Mouse (Mus musculus): ENCODE measurements around the gene Eno3. TPM values are rescaled to one million over a fixed set of nuclear protein-coding genes. Genes with fewer than 3 reads are reported as not detected.

The Eno3 gene
- polyA plus RNA-seq (2014; fragmentation: Illumina TruSeq; extraction: RNeasy Lipid Tissue Mini Kit (QIAGEN cat#74804); ENCODE audit: low read depth, low replicate concordance): 0.37 TPM

DNA sequence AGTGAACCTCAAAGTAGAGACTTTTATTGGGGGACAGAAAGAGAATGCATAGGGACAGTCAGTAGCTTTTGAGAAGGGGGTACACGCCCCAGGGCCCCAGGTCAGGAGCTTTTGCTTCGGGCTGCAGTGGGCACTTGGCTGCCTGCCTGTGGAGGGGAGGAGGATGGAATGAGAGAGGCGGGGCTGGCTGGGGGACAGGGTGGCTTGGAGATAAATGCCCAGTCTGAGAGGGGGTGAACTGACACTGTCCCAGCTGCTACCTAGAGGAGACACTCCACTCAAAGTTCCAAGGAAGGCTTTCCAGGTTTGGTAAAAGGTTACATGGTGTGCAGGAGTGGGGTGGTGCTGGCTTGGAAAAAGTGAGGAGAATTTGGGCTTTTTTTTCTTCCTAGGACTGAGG is at the start of gene Eno3:
Gene Eno3, plus strand, starts transcription at position 239 of the 400 bp plus-strand sequence.

GRCm38 (mm10) chr11:70615516-70616093 is 41.4 kb upstream of the Eno3 start, which contains the start of gene 4930544D05Rik:
4930544D05Rik (plus strand) TSS chr11:70615848.

DNA sequence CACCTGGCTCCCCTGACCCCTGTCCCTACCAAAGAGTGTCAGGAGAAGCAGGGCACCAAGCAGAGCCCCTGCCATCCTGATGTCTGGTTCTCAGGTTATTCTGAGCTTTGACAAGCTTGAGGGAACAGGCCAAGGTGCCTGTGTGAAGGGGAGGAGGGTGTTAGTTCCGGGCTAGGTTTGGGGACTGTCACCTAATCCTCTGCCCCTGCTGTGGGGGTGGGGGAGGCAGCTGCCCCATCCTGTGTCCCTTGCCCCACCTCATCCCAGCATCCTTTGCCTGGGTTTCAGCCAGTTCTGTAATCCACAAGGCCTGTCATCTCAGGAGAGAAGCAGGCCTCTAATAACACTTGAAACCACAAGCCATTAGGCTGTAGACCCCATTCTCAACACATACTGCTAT is 37.9 kb upstream of the Eno3 start, which contains the start of gene Chrne:
Gene Chrne, minus strand, starts transcription at position 116 of the 400 bp plus-strand sequence.

DNA sequence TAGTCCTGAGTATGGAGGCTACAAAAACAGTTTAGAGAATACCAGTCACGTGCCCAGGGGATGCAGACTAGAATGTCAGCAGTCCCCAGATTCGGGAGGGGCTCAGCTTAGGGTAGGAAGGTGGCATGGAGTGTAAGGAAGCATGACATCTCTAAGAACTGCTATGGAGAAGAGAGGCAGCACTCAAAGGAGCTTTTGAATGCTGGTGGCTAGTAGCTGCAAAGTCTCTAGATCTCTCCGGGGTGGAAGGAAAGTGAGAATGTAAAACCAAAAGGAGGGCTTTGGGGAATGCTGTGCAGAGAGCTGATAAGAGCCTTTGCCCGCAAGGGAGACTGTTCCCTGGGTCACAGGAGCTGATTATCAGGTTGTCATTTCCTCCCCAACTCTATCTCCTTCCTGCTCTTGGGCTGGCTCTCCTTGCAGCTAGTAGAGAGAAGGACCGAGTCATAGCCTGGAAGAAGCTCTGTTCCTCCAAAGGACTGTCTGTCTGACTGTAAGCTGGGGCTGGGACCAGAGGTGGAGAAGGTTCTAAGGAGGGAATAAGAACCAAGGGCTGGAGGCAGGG is 18.2 kb upstream of the Eno3 start, which contains the start of gene Gp1ba:
Gene Gp1ba, plus strand, starts transcription at position 409 of the 565 bp plus-strand sequence.

GRCm38 (mm10) chr11:70646691-70647650 is 10.0 kb upstream of the Eno3 start, which contains the start of the genes Rnf167 and Slc25a11:
Rnf167 (plus strand) TSS chr11:70647235.
Slc25a11 (minus strand) TSS chr11:70647479.

DNA sequence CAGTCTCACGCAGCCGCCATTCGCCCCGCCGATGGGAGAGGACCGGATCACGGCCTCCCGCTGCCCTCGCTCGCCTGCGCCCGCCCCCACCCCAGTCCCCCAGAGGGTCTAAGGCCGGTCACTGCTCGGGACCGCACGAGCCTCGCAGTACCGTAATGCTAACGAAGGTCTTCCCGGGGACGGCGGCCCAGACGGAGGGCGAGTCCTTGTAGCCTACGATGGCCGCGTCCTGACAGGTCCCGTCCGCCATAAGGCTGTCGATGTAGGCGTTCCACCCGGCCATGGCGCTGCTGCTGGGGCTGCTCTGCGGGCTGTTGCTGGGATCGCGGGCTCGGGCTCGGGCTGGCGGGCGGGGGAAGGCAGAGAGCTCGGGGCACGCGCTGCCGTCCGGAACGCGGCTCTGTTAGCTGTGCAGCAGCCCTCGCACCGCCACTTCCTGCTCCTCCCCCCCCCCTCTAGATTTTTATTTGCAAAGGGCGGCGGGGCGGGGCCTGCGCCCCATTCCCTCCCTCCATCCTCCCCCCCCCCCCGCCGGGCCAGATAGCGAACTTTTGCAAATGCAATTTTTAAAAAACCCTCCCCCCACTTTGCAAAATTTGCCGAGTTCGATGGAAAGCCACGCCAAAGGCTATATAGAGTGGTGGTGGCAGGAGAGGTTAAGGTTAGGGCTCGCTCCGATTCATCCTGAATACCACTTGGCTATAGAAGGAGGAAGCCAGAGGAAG is 2.6 kb upstream of the Eno3 start, which contains the start of gene Pfn1:
Gene Pfn1, minus strand, starts transcription at position 447 of the 725 bp plus-strand sequence.

DNA sequence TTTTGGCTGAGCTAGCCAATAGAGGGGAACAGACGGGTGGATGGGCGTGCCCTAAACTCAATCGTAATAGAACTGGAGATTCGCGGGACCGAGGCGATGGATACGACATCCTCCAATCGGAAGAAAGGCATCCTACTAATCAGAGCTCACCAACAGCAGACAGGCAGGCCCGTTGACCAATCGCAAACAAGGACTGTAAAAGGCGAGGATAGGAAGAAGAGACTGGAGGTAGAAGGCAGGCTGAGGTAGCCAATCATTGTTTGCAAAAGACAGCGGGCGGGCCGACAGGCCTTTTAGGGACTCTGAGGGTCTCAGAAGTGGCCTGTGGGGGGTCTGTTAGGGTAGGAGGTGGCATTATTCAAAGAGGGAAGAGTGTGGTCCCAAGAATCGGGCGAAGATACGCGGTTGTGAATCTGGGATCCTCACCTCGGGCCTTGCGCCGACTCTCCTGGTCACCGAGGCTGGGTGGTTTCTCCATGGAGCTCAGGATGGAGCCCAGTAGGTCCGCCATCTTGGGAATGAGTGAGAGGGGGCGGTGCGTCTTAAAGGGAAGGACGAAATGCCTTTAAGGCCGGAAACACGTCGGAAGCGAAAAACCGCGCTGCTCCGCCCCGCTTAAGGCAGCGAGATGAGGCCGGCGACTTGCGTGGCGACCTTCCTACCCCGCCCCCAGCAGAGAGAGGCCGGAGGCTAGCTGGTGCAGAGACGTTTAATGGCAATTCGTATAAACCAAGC is 11.9 kb downstream of the Eno3 start, which contains the start of gene Spag7:
Gene Spag7, minus strand, starts transcription at position 646 of the 735 bp plus-strand sequence.

GRCm38 (mm10) chr11:70687601-70688199 is 30.7 kb downstream of the Eno3 start, which contains the start of gene Camta2:
Camta2 (minus strand) TSS chr11:70688105.

GRCm38 (mm10) chr11:70699722-70700556 is 42.9 kb downstream of the Eno3 start, which contains the start of the genes Inca1 and Kif1c:
Inca1 (minus strand) TSS chr11:70700155.
Kif1c (plus strand) TSS chr11:70700548.

Other genes with a start within 250 kb of the Eno3 start
- 1.6 TPM for gene Pelp1, start 247.2 kb upstream of the Eno3 start, polyA plus RNA-seq (2014; fragmentation: Illumina TruSeq; extraction: RNeasy Lipid Tissue Mini Kit (QIAGEN cat#74804); ENCODE audit: low read depth, low replicate concordance)
- 1.6 TPM for gene Arrb2, start 224.6 kb upstream of the Eno3 start, polyA plus RNA-seq (2014; fragmentation: Illumina TruSeq; extraction: RNeasy Lipid Tissue Mini Kit (QIAGEN cat#74804); ENCODE audit: low read depth, low replicate concordance)
- 4.3 TPM for gene Med11, start 205.3 kb upstream of the Eno3 start, polyA plus RNA-seq (2014; fragmentation: Illumina TruSeq; extraction: RNeasy Lipid Tissue Mini Kit (QIAGEN cat#74804); ENCODE audit: low read depth, low replicate concordance)
- gene Zmynd15, start 197.8 kb upstream of the Eno3 start, polyA plus RNA-seq (2014; fragmentation: Illumina TruSeq; extraction: RNeasy Lipid Tissue Mini Kit (QIAGEN cat#74804); ENCODE audit: low read depth, low replicate concordance): 0.82 TPM
- 4.2 TPM for gene Cxcl16, start 197.2 kb upstream of the Eno3 start, polyA plus RNA-seq (2014; fragmentation: Illumina TruSeq; extraction: RNeasy Lipid Tissue Mini Kit (QIAGEN cat#74804); ENCODE audit: low read depth, low replicate concordance)
- not detected for gene Tm4sf5, start 152.0 kb upstream of the Eno3 start, polyA plus RNA-seq (2014; fragmentation: Illumina TruSeq; extraction: RNeasy Lipid Tissue Mini Kit (QIAGEN cat#74804); ENCODE audit: low read depth, low replicate concordance)
- gene Vmo1, start 142.6 kb upstream of the Eno3 start, polyA plus RNA-seq (2014; fragmentation: Illumina TruSeq; extraction: RNeasy Lipid Tissue Mini Kit (QIAGEN cat#74804); ENCODE audit: low read depth, low replicate concordance): 0.93 TPM
- 3.8 TPM for gene Gltpd2, start 138.0 kb upstream of the Eno3 start, polyA plus RNA-seq (2014; fragmentation: Illumina TruSeq; extraction: RNeasy Lipid Tissue Mini Kit (QIAGEN cat#74804); ENCODE audit: low read depth, low replicate concordance)
- 26.5 TPM for gene Psmb6, start 131.8 kb upstream of the Eno3 start, polyA plus RNA-seq (2014; fragmentation: Illumina TruSeq; extraction: RNeasy Lipid Tissue Mini Kit (QIAGEN cat#74804); ENCODE audit: low read depth, low replicate concordance)
- gene Gm40193, start 124.3 kb upstream of the Eno3 start, polyA plus RNA-seq (2014; fragmentation: Illumina TruSeq; extraction: RNeasy Lipid Tissue Mini Kit (QIAGEN cat#74804); ENCODE audit: low read depth, low replicate concordance): not detected
- gene Pld2, start 117.1 kb upstream of the Eno3 start, polyA plus RNA-seq (2014; fragmentation: Illumina TruSeq; extraction: RNeasy Lipid Tissue Mini Kit (QIAGEN cat#74804); ENCODE audit: low read depth, low replicate concordance): 1.1 TPM
- 3.7 TPM for gene Mink1, start 94.3 kb upstream of the Eno3 start, polyA plus RNA-seq (2014; fragmentation: Illumina TruSeq; extraction: RNeasy Lipid Tissue Mini Kit (QIAGEN cat#74804); ENCODE audit: low read depth, low replicate concordance)
- not detected for gene 4930544D05Rik, start 41.4 kb upstream of the Eno3 start, polyA plus RNA-seq (2014; fragmentation: Illumina TruSeq; extraction: RNeasy Lipid Tissue Mini Kit (QIAGEN cat#74804); ENCODE audit: low read depth, low replicate concordance)
- gene Chrne, start 38.0 kb upstream of the Eno3 start, polyA plus RNA-seq (2014; fragmentation: Illumina TruSeq; extraction: RNeasy Lipid Tissue Mini Kit (QIAGEN cat#74804); ENCODE audit: low read depth, low replicate concordance): not detected
- gene Gp1ba, start 18.1 kb upstream of the Eno3 start, polyA plus RNA-seq (2014; fragmentation: Illumina TruSeq; extraction: RNeasy Lipid Tissue Mini Kit (QIAGEN cat#74804); ENCODE audit: low read depth, low replicate concordance): not detected
- 21.5 TPM for gene Rnf167, start 10.0 kb upstream of the Eno3 start, polyA plus RNA-seq (2014; fragmentation: Illumina TruSeq; extraction: RNeasy Lipid Tissue Mini Kit (QIAGEN cat#74804); ENCODE audit: low read depth, low replicate concordance)
- 29.8 TPM for gene Slc25a11, start 9.7 kb upstream of the Eno3 start, polyA plus RNA-seq (2014; fragmentation: Illumina TruSeq; extraction: RNeasy Lipid Tissue Mini Kit (QIAGEN cat#74804); ENCODE audit: low read depth, low replicate concordance)
- 88.5 TPM for gene Pfn1, start 2.6 kb upstream of the Eno3 start, polyA plus RNA-seq (2014; fragmentation: Illumina TruSeq; extraction: RNeasy Lipid Tissue Mini Kit (QIAGEN cat#74804); ENCODE audit: low read depth, low replicate concordance)
- gene Spag7, start 12.2 kb downstream of the Eno3 start, polyA plus RNA-seq (2014; fragmentation: Illumina TruSeq; extraction: RNeasy Lipid Tissue Mini Kit (QIAGEN cat#74804); ENCODE audit: low read depth, low replicate concordance): 18.3 TPM
- 0.74 TPM for gene Camta2, start 30.9 kb downstream of the Eno3 start, polyA plus RNA-seq (2014; fragmentation: Illumina TruSeq; extraction: RNeasy Lipid Tissue Mini Kit (QIAGEN cat#74804); ENCODE audit: low read depth, low replicate concordance)
- 21.2 TPM for gene Inca1, start 43.0 kb downstream of the Eno3 start, polyA plus RNA-seq (2014; fragmentation: Illumina TruSeq; extraction: RNeasy Lipid Tissue Mini Kit (QIAGEN cat#74804); ENCODE audit: low read depth, low replicate concordance)
- 16.3 TPM for gene Kif1c, start 43.3 kb downstream of the Eno3 start, polyA plus RNA-seq (2014; fragmentation: Illumina TruSeq; extraction: RNeasy Lipid Tissue Mini Kit (QIAGEN cat#74804); ENCODE audit: low read depth, low replicate concordance)
- 1.7 TPM for gene Zfp3, start 107.0 kb downstream of the Eno3 start, polyA plus RNA-seq (2014; fragmentation: Illumina TruSeq; extraction: RNeasy Lipid Tissue Mini Kit (QIAGEN cat#74804); ENCODE audit: low read depth, low replicate concordance)
- 2.3 TPM for gene Scimp, start 155.4 kb downstream of the Eno3 start, polyA plus RNA-seq (2014; fragmentation: Illumina TruSeq; extraction: RNeasy Lipid Tissue Mini Kit (QIAGEN cat#74804); ENCODE audit: low read depth, low replicate concordance)
- 50.6 TPM for gene Rabep1, start 187.6 kb downstream of the Eno3 start, polyA plus RNA-seq (2014; fragmentation: Illumina TruSeq; extraction: RNeasy Lipid Tissue Mini Kit (QIAGEN cat#74804); ENCODE audit: low read depth, low replicate concordance)

Measured in liver, adult 10 weeks (tissue).